ENCODE assay signal across 9 mouse cellular contexts in genomic region chr3:142645949-142646348, GRCm38 (mm10). TPM values are rescaled to one million over a fixed set of nuclear protein-coding genes. Genes with fewer than 3 reads are reported as not detected.
DNase-seq lines count a peak whose midpoint lies in the region.
"Not testable (repeated sequence)": the region's sequence is repeated elsewhere in the genome, so short reads cannot be mapped to it uniquely, and the experiment has no call there.
"Had no signal": no experiment of that assay in that cellular context is flagged by ENCODE, and none has a peak within 500 bp of the region (broad histone marks: within the 10 kb centered on the region; RNA-seq: fewer than 3 reads in every experiment).

No protein-coding gene starts in this region.

- not testable (repeated sequence) for H3K4me1 ChIP-seq in limb, embryonic 10.5 days

- intact Hi-C loops in gastrocnemius, postnatal 14 days (cut with DNase I; ENCODE audit: low total_unique reads), result loop anchor here (10.0 kb wide), 1 partner anchor 151 kb away; the partner anchor contains the start of gene Gbp5

- WGBS in limb, embryonic 10.5 days, result 21% methylated on average over 2 of the region's 2 CpGs

- H3K9me3 ChIP-seq in limb, embryonic 10.5 days (replicated peaks), result not testable (repeated sequence)

- H3K4me3 ChIP-seq in limb, embryonic 10.5 days, result not testable (repeated sequence)

- not testable (repeated sequence) for H3K36me3 ChIP-seq in limb, embryonic 10.5 days

- DNase-seq in A20 (ENCODE audit: low read depth, low spot score), result peak; percentile 61
- peak; percentile 45 for DNase-seq in adrenal gland, adult 2 months
- peak; percentile 51 to 73 for DNase-seq in cerebellum, postnatal 4 days (ENCODE audit: low spot score in 2 of 2)
- DNase-seq in gastrocnemius, postnatal 14 days, result peak; percentile 54
- DNase-seq in kidney, adult 8-10 months, result peak; percentile 36 to 78
- peak; percentile 58 for DNase-seq in limb, embryonic 10.5 days (ENCODE audit: low spot score)
- peak; percentile 86 for DNase-seq in naive thymus-derived CD4-positive, alpha-beta T cell, adult 2 months (ENCODE audit: low read depth)
- DNase-seq in spleen, postnatal 4 days (ENCODE audit: low spot score in 2 of 2), result peak; percentile 37 to 78

- not testable (repeated sequence) for H3K27ac ChIP-seq in limb, embryonic 10.5 days

- H3K27me3 ChIP-seq in limb, embryonic 10.5 days (ENCODE audit: low read depth, poor library complexity, severe bottlenecking), result not testable (repeated sequence)

RNA-seq across cellular contexts. Expression of gene Gbp2, which starts 25.5 kb away (rescaled TPM):
- 10 to 100 TPM; 18.6 to 20.6 TPM for total RNA-seq in adrenal gland, adult 2 months (2021)
- polyA plus RNA-seq in adrenal gland, adult 2 months (2012; rRNA removed), result 7.3 and 9.5 TPM in 2 replicates
- 1 to 10 TPM; 3.6 to 4.0 TPM for total RNA-seq in gastrocnemius, postnatal 14 days (2021)
- polyA plus RNA-seq in limb, embryonic 10.5 days (2016; fragmentation: Nextera tagmentation; extraction: Ambion mirVana), result 0.16 TPM in 1 of 2 replicates, not detected in the other

RNA-seq across cellular contexts. Expression of gene Gbp2b, which starts 51.3 kb away (rescaled TPM):
- total RNA-seq in adrenal gland, adult 2 months (2021), result under 1 TPM; 0.29 to 0.62 TPM
- 0.03 TPM in 1 of 2 replicates, not detected in the other for polyA plus RNA-seq in adrenal gland, adult 2 months (2012; rRNA removed)
- total RNA-seq in gastrocnemius, postnatal 14 days (2021), result under 1 TPM in 1 of 2 experiments, not detected in 1; 0.11 TPM
- not detected in 2 replicates for polyA plus RNA-seq in limb, embryonic 10.5 days (2016; fragmentation: Nextera tagmentation; extraction: Ambion mirVana)
- polyA plus RNA-seq: limb, embryonic 15.5 days had no signal

RNA-seq across cellular contexts. Expression of gene Kyat3, which starts 54.9 kb away (rescaled TPM):
- total RNA-seq in adrenal gland, adult 2 months (2021), result 10 to 100 TPM; 30.7 to 36.2 TPM
- 1.5 and 2.5 TPM in 2 replicates for polyA plus RNA-seq in adrenal gland, adult 2 months (2012; rRNA removed)
- 1 to 10 TPM; 4.2 to 4.3 TPM for total RNA-seq in gastrocnemius, postnatal 14 days (2021)
- polyA plus RNA-seq in limb, embryonic 10.5 days (2016; fragmentation: Nextera tagmentation; extraction: Ambion mirVana), result 11.2 and 13.1 TPM in 2 replicates

Comparison
In these comparisons a context has a peak if more than half of its experiments do, and no peak if none do; other contexts are left out.
1. RNA of gene Kyat3, which starts 54.9 kb away (total RNA-seq): 30.7 to 36.2 TPM in adrenal gland, adult 2 months; 4.2 to 4.3 TPM in gastrocnemius, postnatal 14 days; every median in the first group is over 4 times any median in the second.
2. Peak in every context shown above with its lines, with median percentiles within 50 percentile points of each other: DNase-seq.